Mouse (Mus musculus) forebrain, embryonic 10.5 days (tissue): ENCODE data around the gene Ogfod2. TPM values are rescaled to one million over a fixed set of nuclear protein-coding genes. Genes with fewer than 3 reads are reported as not detected.

Experiments used
- DNase-seq: peaks from one replicate; pipeline ENCODE4 v3.0.0-alpha.2; 2017; ENCODE audit warnings: low spot score; ENCODE audit errors: extremely low spot score
- H3K27ac ChIP-seq: fragments of 300-500 bp; sonication (generic); 2 replicates; pipeline ENCODE4 v1.5.1; 2016; ENCODE audit warnings: mild to moderate bottlenecking
- H3K27me3 ChIP-seq: fragments of 300-500 bp; sonication (generic); 2 replicates; pipeline ENCODE4 v1.6.1; 2016; ENCODE audit warnings: mild to moderate bottlenecking; ENCODE audit not compliant: poor library complexity, severe bottlenecking
- H3K36me3 ChIP-seq: fragments of 300-500 bp; sonication (generic); replicated peaks from 2 replicates; pipeline ENCODE4 v1.6.1; 2016; ENCODE audit warnings: mild to moderate bottlenecking, moderate library complexity
- H3K4me1 ChIP-seq: fragments of 300-500 bp; sonication (generic); 2 replicates; pipeline ENCODE4 v1.6.1; 2016
- H3K4me3 ChIP-seq: fragments of 300-500 bp; sonication (generic); 2 replicates; pipeline ENCODE4 v1.5.1; 2016; ENCODE audit warnings: mild to moderate bottlenecking, moderate library complexity
- H3K9me3 ChIP-seq: fragments of 300-500 bp; sonication (generic); 2 replicates; pipeline ENCODE4 v1.6.1; 2016; ENCODE audit warnings: mild to moderate bottlenecking, moderate library complexity
- WGBS: fragments of 180-500 bp; shearing (Covaris S2); methylation state at CpG from one replicate; pipeline ENCODE4 v1.1.7; 2016; 5-methylcytosine and 5-hydroxymethylcytosine counted together
- polyA plus RNA-seq: library from polyadenylated mRNA; unstranded; fragments of >200 nt; fragmentation: Nextera tagmentation; extraction: Ambion mirVana; gene quantifications from 2 replicates; pipeline ENCODE4 v1.2.1, GENCODE M21; 2016

The Ogfod2 gene
- polyA plus RNA-seq, 1 experiment from 2014 or later: 16.8 TPM

DNA sequence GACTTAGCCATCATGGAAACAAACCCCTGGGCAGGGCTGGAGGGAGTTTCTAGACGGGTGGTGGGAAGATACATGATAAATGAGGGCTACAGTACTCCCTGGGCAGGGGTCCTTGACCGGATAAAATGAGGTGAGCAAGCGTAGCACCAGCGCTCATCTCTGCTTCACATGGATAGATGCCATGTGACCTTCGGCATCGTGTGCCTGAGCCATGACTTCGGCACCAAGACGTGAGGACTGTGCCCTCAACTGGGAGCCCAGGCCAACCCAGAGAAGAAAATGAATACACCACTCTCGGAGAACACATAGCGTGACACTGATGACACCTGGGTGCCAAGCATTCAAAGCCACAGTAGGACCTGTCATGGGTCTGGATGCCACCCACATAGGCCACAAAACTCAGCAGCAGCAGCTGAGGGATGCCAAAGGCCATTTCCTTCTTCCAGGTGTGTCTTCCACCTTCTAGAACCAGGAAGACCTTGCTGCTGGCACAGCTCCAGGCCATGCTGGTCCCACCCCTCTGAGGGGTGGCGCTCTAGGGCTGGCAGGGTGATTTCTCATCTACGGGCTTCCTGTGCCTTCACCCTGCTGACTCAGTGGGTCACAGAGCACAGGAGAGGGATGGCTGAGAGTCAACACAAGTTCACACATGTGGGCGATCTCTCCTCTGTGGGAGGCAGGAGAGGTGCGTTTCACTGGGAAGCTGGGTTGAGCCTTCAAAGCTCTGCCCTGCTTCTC, 28.1 kb upstream of the Ogfod2 start:
- 87% methylated on average over 14 of the region's 14 CpGs for WGBS
- Histone ChIP-seq H3K27ac (no peak overlapping the region), H3K27me3 (no peaks in the 10 kb centered on the region), H3K4me3 (no peak overlapping the region), H3K36me3 (no peaks in the 10 kb centered on the region), H3K9me3 (no peaks in the 10 kb centered on the region), H3K4me1 (peaks cover 8% of the 10 kb centered on the region)
- DNase-seq: no peak

DNA sequence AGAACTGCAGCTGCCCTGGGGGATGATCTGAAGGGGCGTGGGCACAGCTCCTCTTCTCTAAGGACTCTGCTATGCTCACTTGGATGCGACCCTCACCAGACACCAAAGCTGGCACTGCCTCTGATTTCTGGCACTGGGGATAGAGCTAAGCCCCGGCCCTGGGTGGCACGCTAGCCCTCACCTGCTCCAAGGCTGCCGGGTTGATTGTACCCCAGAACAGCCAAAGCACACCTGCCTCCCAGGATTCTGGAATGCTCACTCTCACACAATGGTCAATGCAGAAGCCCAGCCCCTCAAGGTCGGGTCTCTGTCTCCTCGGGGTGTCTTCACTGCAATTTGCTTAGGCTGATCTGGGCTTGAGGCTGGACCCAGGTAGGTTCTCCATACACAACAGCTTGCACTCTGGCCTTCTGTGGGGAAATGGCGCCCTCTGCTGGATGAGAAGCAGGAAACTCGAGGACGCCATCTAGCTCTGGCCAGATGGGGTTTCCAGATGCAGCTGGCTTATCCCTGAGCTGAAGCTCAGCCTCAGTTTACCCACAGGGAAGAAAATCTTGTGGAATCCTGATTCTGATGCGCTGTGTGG, 27.4 kb upstream of the Ogfod2 start:
- peaks cover 4% of the 10 kb centered on the region; the same call in 1 of the 2 replicates for H3K4me1 ChIP-seq
- H3K36me3 ChIP-seq: no peaks in the 10 kb centered on the region
- 43% methylated on average over 11 of the region's 11 CpGs for WGBS
- no peaks in the 10 kb centered on the region for H3K27me3 ChIP-seq
- peak; percentile 84 for DNase-seq
- no peak overlapping the region for H3K4me3 ChIP-seq
- H3K27ac ChIP-seq: no peak overlapping the region
- no peaks in the 10 kb centered on the region for H3K9me3 ChIP-seq

DNA sequence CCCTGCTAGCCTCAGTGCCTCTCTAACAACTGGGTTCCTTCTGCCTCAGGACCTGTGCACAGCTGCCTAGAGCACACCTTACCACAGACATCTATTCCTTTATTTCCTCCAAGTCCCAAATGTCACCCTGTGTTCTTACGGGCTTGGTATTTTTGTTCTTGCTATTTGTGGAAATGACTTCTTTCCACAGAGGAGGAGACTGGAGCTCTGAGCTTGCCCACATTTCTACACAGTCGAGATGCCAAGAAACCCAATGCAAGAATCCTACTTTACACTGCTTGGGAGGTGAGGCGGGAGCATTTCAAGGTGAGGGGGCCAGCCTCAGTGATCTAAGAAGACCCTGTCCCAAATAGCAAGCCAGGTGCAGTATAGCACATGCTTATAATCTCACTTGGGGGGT, 26.6 kb upstream of the Ogfod2 start:
- H3K27ac ChIP-seq: no peak overlapping the region
- DNase-seq: no peak
- WGBS: 81% methylated on average over 3 of the region's 3 CpGs

DNA sequence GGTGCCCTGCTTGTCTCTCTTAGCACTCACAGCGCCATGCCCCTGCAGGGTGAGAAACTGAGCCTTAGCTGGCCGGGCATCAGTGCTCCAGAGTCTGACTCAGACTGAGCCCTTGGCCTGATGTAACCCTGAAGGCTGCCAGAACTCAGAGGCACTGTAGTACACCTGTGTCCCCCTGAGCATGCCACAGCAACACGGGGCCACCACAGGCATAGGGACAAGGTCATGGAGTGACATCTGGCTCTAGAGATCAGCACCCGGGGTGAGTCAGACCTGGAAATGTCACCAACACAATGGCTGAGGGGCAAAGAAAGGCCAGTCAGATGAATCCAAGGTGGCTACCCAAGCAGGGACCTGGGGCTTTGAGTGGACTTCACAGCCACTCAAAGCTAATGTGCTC, 25.2 kb upstream of the Ogfod2 start:
- H3K27ac ChIP-seq: no peak overlapping the region
- H3K4me3 ChIP-seq: no peak overlapping the region
- no peak for DNase-seq
- no peaks in the 10 kb centered on the region for H3K9me3 ChIP-seq
- no peaks in the 10 kb centered on the region for H3K27me3 ChIP-seq
- H3K36me3 ChIP-seq: no peaks in the 10 kb centered on the region
- peaks cover 4% of the 10 kb centered on the region; the same call in 1 of the 2 replicates for H3K4me1 ChIP-seq
- WGBS: 81% methylated on average over 4 of the region's 4 CpGs

More for the DNA sequence above, 26.6 kb upstream of the Ogfod2 start:
- no peaks in the 10 kb centered on the region for H3K9me3 ChIP-seq
- no peaks in the 10 kb centered on the region for H3K36me3 ChIP-seq
- H3K4me1 ChIP-seq: peaks cover 4% of the 10 kb centered on the region; the same call in 1 of the 2 replicates
- no peak overlapping the region for H3K4me3 ChIP-seq
- no peaks in the 10 kb centered on the region for H3K27me3 ChIP-seq

DNA sequence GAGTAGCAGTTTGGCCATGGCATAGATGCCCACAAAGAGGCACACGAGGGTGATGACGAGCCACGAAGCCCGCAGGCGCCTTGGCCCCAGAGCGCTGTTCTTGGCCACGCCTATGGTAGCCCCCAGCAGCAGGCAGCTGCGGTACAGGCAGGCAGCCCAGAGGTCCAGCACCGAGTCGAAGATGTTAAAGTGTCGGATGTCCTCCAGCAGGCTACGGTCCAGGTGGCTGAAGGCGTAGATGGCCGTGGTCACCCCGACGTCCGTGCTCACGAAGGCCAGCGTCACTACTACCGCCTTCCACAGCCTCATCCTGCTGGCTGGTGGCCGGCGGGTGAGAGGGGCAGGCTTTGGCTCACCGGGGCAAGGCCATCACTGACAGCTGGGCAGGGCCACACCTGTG, 22.2 kb upstream of the Ogfod2 start:
- Histone ChIP-seq H3K4me1 (peaks cover 8% of the 10 kb centered on the region), H3K9me3 (no peaks in the 10 kb centered on the region), H3K4me3 (no peak overlapping the region), H3K27ac (no peak overlapping the region), H3K27me3 (peaks cover 19% of the 10 kb centered on the region), H3K36me3 (no peaks in the 10 kb centered on the region)
- DNase-seq: no peak
- WGBS: 91% methylated on average over 23 of the region's 23 CpGs

DNA sequence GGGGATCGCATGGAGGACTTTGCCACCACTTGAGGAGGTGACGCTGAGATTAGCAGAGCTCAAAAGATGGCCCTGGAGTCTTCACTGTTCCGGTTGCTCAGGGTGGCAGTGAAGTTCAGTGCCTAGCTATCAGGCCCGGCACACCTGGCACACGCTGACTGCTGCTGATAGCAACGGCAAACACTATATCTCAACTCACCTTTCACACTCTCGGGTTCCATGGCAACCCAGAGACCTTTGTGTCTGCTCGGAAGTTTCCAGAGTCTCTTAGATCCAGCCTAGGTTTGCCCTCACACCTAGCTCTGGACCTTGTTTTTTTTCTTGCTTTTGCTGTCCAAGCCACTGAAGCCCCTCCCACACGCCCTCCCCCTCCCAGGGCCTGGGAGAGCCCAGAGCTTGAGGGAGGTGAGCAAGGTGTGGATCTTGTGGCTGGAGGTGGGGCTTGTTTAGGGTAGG, 20.1 kb upstream of the Ogfod2 start:
- DNase-seq: no peak
- Histone ChIP-seq H3K4me3 (no peak overlapping the region), H3K36me3 (no peaks in the 10 kb centered on the region), H3K4me1 (peaks cover 20% of the 10 kb centered on the region), H3K9me3 (no peaks in the 10 kb centered on the region), H3K27ac (no peak overlapping the region), H3K27me3 (peaks cover 27% of the 10 kb centered on the region)
- WGBS: 69% methylated on average over 9 of the region's 9 CpGs

DNA sequence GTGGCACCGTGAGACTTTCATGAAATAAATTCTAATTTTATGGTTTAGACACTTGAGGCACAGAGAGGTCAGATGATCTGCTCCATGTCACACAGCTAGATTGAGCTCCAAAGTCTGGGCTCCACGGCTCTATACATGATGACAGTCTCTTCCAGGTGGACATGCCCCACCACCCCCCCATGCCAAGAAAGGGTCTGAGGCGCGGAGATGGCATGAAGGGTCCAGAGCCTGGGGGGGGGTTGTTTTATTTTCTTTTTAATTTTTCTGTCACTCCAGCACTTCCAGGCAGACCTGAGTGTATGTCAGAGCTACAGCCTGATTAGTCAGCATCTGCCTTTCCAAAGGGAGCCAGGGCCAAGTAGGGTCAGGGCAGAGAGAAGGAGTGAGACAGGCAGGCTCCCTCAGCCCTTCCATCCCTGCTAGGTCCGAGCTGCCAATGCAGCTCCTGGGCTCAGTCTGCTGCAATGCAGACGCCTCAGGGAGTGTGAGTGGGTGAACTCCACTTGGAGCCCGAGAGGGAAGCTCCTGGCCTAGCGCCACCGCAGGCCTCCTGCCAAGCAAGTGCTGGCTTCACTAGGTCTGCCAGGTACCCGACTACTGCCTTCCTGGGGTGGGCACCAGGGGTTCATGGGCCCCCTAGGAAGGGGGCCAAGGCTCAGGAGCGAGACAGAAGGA, 18.8 kb upstream of the Ogfod2 start:
- no peak overlapping the region for H3K27ac ChIP-seq
- H3K4me3 ChIP-seq: no peak overlapping the region
- no peak for DNase-seq
- H3K9me3 ChIP-seq: no peaks in the 10 kb centered on the region
- H3K4me1 ChIP-seq: peaks cover 20% of the 10 kb centered on the region
- WGBS: 83% methylated on average over 11 of the region's 11 CpGs
- H3K36me3 ChIP-seq: no peaks in the 10 kb centered on the region
- peaks cover 27% of the 10 kb centered on the region for H3K27me3 ChIP-seq

DNA sequence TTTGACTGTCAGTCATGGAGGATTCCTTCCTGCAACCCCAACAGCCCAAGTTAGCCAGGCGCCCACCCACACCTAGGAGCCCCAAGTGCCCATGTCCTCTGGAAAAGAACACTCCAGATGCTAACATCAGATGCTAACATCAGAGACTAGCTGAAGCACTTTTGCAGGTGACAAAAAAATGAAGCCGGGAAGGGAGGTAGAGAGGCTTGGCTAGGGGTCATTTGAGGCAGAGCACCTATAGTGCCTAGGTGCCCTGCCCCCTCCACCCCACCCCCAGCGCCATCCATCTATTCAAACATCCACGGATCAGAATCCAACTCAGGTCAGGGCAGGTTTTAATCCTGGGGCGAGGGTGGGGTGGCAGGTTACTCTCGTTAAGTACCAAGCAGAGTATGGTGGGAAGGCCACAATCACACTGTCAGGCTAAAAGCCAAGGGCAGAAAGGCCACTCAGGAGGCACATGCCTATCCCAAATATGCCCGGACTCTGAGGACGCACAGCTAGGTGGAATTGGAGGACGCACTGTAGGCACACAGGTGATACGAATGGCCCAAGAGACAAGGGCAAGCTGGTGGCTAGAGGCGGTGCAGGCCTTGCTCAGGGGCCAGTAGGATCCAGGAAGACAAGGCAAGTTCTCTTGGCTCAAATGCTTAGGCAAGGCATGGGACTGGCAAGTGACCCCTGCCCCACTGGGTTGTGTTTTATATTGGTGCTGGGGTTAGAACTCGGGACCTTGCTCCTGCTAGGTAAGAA, 18.1 kb upstream of the Ogfod2 start:
- 84% methylated on average over 12 of the region's 12 CpGs for WGBS

DNA sequence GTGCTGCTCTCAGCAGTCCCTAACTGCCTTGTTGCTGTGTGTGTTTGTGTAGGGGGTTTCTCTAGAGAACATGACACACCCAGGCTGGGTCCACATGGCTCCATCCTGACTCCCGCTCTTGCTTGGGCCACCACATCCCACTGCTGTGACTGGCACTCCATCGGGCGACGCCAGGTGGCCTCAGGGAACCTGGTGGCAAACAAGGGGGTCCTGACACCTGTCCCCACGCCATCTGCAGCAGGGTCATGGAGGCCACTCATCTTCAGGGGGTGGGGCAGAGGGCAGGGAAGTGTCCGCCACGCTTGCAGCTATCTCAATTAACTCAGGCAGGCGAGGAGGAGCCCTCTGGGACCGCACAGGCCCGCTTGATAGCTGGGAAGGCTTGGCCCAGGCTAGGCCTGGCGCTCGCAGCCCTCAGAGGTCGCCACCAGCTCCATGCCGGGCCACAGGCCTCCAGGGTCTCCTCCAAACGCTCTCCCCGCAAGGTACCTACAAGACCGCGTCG, 17.0 kb upstream of the Ogfod2 start:
- Histone ChIP-seq H3K36me3 (no peaks in the 10 kb centered on the region), H3K4me1 (peaks cover 20% of the 10 kb centered on the region), H3K27me3 (peaks cover 27% of the 10 kb centered on the region), H3K4me3 (peak overlapping the region; percentile 51), H3K27ac (peak overlapping the region; percentile 32; the same call in 1 of the 2 replicates), H3K9me3 (no peaks in the 10 kb centered on the region)
- WGBS: 14% methylated on average over 19 of the region's 19 CpGs
- no peak for DNase-seq

More for the DNA sequence above, 18.1 kb upstream of the Ogfod2 start:
- Histone ChIP-seq H3K27me3 (peaks cover 27% of the 10 kb centered on the region), H3K4me1 (peaks cover 20% of the 10 kb centered on the region), H3K36me3 (no peaks in the 10 kb centered on the region), H3K9me3 (no peaks in the 10 kb centered on the region), H3K27ac (no peak overlapping the region), H3K4me3 (no peak overlapping the region)
- DNase-seq: no peak

DNA sequence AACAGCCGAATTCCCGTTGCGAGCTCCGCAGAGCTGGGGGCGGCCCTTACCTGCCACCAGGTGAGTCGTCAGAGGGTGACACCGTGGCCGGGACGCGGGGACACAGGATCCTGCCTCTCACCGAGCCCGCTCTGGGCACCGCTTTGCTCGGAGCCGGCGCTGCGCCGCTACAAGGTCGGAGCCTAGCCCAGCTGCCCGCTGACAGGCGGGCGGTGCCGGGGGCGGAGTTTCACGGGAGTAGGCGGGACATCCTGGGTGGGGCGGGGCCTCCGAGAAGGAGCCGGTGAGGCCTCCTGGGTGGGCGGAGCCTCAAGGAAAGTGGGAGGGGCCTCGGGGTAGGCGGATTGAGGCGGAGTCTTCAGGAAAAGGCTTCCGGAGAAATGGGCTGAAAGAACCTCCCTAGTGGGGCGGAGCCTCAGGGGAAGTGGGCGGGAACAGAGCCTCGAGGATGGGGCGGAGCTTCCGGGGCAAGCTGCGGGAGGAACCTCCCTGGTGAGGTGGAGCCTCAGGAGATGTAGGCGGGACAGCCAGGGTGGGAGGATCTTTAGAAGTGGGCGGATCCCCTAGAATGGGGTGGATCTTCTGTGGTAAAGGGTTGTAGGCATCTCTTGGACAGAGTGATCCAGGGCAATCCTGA, 16.4 kb upstream of the Ogfod2 start, which contains the start of gene Abcb9:
Gene Abcb9 (minus strand): TSS at position 203 of the 637 bp plus-strand sequence.
- H3K9me3 ChIP-seq: no peaks in the 10 kb centered on the region
- H3K27ac ChIP-seq: peak within 1 kb of the TSS; percentile 32; the same call in 1 of the 2 replicates
- peaks cover 27% of the 10 kb centered on the region for H3K27me3 ChIP-seq
- WGBS: under 1% methylated on average over 42 of the region's 42 CpGs
- H3K4me3 ChIP-seq: peak within 1 kb of the TSS; percentile 51
- DNase-seq: peak; percentile 90
- H3K36me3 ChIP-seq: no peaks in the 10 kb centered on the region
- peaks cover 20% of the 10 kb centered on the region for H3K4me1 ChIP-seq

DNA sequence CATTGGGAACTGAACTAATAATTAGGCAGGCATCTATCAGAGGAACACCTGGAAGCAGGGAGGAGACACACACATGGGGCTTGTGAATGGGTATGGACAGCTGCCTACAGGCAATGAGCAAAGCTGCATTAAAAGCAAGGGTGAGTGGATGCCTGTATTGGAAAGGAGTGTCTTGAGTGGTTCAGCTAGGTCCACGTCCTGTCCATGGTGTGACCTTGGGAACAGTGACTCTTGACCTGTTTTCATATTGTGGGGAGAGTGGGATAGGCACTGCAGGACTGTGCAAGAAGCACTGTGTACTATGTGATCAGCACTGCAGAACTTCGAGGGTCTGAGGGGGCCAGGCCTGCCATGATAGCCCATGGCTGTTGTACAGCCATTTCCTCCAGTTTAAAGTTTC, 13.2 kb upstream of the Ogfod2 start:
- no peak overlapping the region for H3K27ac ChIP-seq
- H3K4me1 ChIP-seq: peaks cover 20% of the 10 kb centered on the region
- DNase-seq: no peak
- H3K27me3 ChIP-seq: peaks cover 17% of the 10 kb centered on the region
- no peaks in the 10 kb centered on the region for H3K9me3 ChIP-seq
- no peak overlapping the region for H3K4me3 ChIP-seq
- WGBS: 94% methylated on average over 2 of the region's 2 CpGs
- H3K36me3 ChIP-seq: no peaks in the 10 kb centered on the region
